ENCODE assay signal across 10 mouse cellular contexts in genomic region chr6:83118825-83119733, GRCm38 (mm10). TPM values are rescaled to one million over a fixed set of nuclear protein-coding genes. Genes with fewer than 3 reads are reported as not detected.
DNase-seq lines count a peak whose midpoint lies in the region; ATAC-seq and TF ChIP-seq lines count a peak whose summit lies in the region.
"Had no signal": no experiment of that assay in that cellular context is flagged by ENCODE, and none has a peak within 500 bp of the region (broad histone marks: within the 10 kb centered on the region; RNA-seq: fewer than 3 reads in every experiment).

No protein-coding gene starts in this region.

- peak overlapping the region; percentile 26; the same call in 1 of the 2 replicates for H3K9ac ChIP-seq in liver, embryonic 11.5 days (ENCODE audit: low read depth, low read length)
- no peak overlapping the region for H3K9ac ChIP-seq in liver, postnatal 0 days (replicated peaks)
- 0 out of 2 replicates have a peak overlapping the region, but pooled peaks have one; percentile 87 for H3K9ac ChIP-seq in embryonic facial prominence, embryonic 14.5 days (ENCODE audit: low read depth, low read length)
- peak overlapping the region; percentile 92 for H3K9ac ChIP-seq in midbrain, embryonic 13.5 days (replicated peaks)

- ATAC-seq in liver, embryonic 11.5 days (replicated peaks; ENCODE audit: low FRiP score): no peak
- ATAC-seq in liver, postnatal 0 days: no peak
- ATAC-seq in embryonic facial prominence, embryonic 14.5 days (ENCODE audit: low read depth): no peak
- ATAC-seq in midbrain, embryonic 13.5 days: no peak

- H3K4me1 ChIP-seq in liver, embryonic 11.5 days (replicated peaks; ENCODE audit: control insufficient read depth, insufficient read depth, low read length): peaks cover 45% of the 10 kb centered on the region
- peaks cover 46% of the 10 kb centered on the region for H3K4me1 ChIP-seq in liver, postnatal 0 days (ENCODE audit: insufficient read depth)
- H3K4me1 ChIP-seq in embryonic facial prominence, embryonic 14.5 days (ENCODE audit: control insufficient read depth, insufficient read depth, low read length): peaks cover 32% of the 10 kb centered on the region
- H3K4me1 ChIP-seq in midbrain, embryonic 13.5 days (replicated peaks): peaks cover 77% of the 10 kb centered on the region

- H3K4me3 ChIP-seq in liver, embryonic 11.5 days (ENCODE audit: low read depth, low read length): peak overlapping the region; percentile 85
- H3K4me3 ChIP-seq in liver, postnatal 0 days (ENCODE audit: low read depth, low read length): no peak overlapping the region
- H3K4me3 ChIP-seq in embryonic facial prominence, embryonic 14.5 days (ENCODE audit: low read depth, low read length): peak overlapping the region; percentile 70; the same call in 1 of the 2 replicates
- H3K4me3 ChIP-seq in midbrain, embryonic 13.5 days (replicated peaks): peak overlapping the region; percentile 74

- WGBS in liver, embryonic 11.5 days: 67% methylated on average over 14 of the region's 14 CpGs
- WGBS in liver, postnatal 0 days (ENCODE audit: insufficient replicate concordance): 72% methylated on average over 14 of the region's 14 CpGs
- WGBS in embryonic facial prominence, embryonic 14.5 days: 83% methylated on average over 14 of the region's 14 CpGs
- WGBS in midbrain, embryonic 13.5 days: 88% methylated on average over 14 of the region's 14 CpGs

- peak; percentile 22 to 62 for DNase-seq in adrenal gland, adult (ENCODE audit: inconsistent age in 2 of 2, low spot score in 1 of 2)
- no peak for DNase-seq in adrenal gland, postnatal 10 days
- DNase-seq in liver, embryonic 11.5 days (ENCODE audit: low spot score): no peak
- DNase-seq in liver, postnatal 0 days: no peak
- DNase-seq in embryonic facial prominence, embryonic 14.5 days (ENCODE audit: low spot score): no peak
- DNase-seq in testis, postnatal 10 days (ENCODE audit: low spot score): no peak
- no peak for DNase-seq in layer of hippocampus, postnatal 10 days (ENCODE audit: low spot score in 2 of 2)
- DNase-seq: right cerebral cortex, postnatal 14 days had no signal

- peaks cover 21% of the 10 kb centered on the region; the same call in 1 of the 2 replicates for H3K36me3 ChIP-seq in liver, embryonic 11.5 days (ENCODE audit: control insufficient read depth, insufficient read depth, low read length)
- peaks cover 11% of the 10 kb centered on the region for H3K36me3 ChIP-seq in liver, postnatal 0 days (replicated peaks; ENCODE audit: insufficient read depth, low read length)
- peaks cover 32% of the 10 kb centered on the region for H3K36me3 ChIP-seq in embryonic facial prominence, embryonic 14.5 days (ENCODE audit: control insufficient read depth, insufficient read depth, low read length)
- peaks cover 33% of the 10 kb centered on the region for H3K36me3 ChIP-seq in midbrain, embryonic 13.5 days

- peak overlapping the region; percentile 34 for H3K27ac ChIP-seq in liver, embryonic 11.5 days (ENCODE audit: low read depth, low read length)
- H3K27ac ChIP-seq in liver, postnatal 0 days (ENCODE audit: low read depth): no peak overlapping the region
- peak overlapping the region; percentile 39; the same call in 1 of the 2 replicates for H3K27ac ChIP-seq in embryonic facial prominence, embryonic 14.5 days (replicated peaks; ENCODE audit: low read depth, low read length)
- peak overlapping the region; percentile 9; the same call in 1 of the 2 replicates for H3K27ac ChIP-seq in midbrain, embryonic 13.5 days
- H3K27ac ChIP-seq: liver, embryonic 14.5 days had no signal

- H3K27me3 ChIP-seq in liver, embryonic 11.5 days (replicated peaks; ENCODE audit: control insufficient read depth, insufficient read depth, low read length): no peaks in the 10 kb centered on the region
- no peaks in the 10 kb centered on the region for H3K27me3 ChIP-seq in liver, postnatal 0 days (ENCODE audit: insufficient read depth, low read length)
- no peaks in the 10 kb centered on the region for H3K27me3 ChIP-seq in embryonic facial prominence, embryonic 14.5 days (replicated peaks; ENCODE audit: control insufficient read depth, insufficient read depth, low read length)
- no peaks in the 10 kb centered on the region for H3K27me3 ChIP-seq in midbrain, embryonic 13.5 days

- H3K9me3 ChIP-seq in liver, embryonic 11.5 days (ENCODE audit: control insufficient read depth, low read length): no peaks in the 10 kb centered on the region
- H3K9me3 ChIP-seq in liver, postnatal 0 days (ENCODE audit: low read length): no peaks in the 10 kb centered on the region
- no peaks in the 10 kb centered on the region for H3K9me3 ChIP-seq in embryonic facial prominence, embryonic 14.5 days (ENCODE audit: control insufficient read depth, low read length)
- H3K9me3 ChIP-seq in midbrain, embryonic 13.5 days: no peaks in the 10 kb centered on the region

- TF ChIP-seq EP300 in liver, postnatal 0 days (IDR thresholded peaks at IDR 0.05; ENCODE audit: low read depth): no peak

- TF ChIP-seq CTCF in liver, postnatal 0 days (IDR thresholded peaks at IDR 0.05; ENCODE audit: low read depth): no peak

- peak overlapping the region; percentile 100 for H3K4me2 ChIP-seq in liver, embryonic 11.5 days
- no peak overlapping the region for H3K4me2 ChIP-seq in liver, postnatal 0 days (ENCODE audit: low read depth, low read length)
- H3K4me2 ChIP-seq in embryonic facial prominence, embryonic 14.5 days (ENCODE audit: low read depth, low read length): peak overlapping the region; percentile 64; the same call in 1 of the 2 replicates
- peak overlapping the region; percentile 98 for H3K4me2 ChIP-seq in midbrain, embryonic 13.5 days (replicated peaks)

RNA-seq across cellular contexts. Expression of gene Wbp1, which starts 2.3 kb away (rescaled TPM):
- 10 to 100 TPM; 61.1 to 82.1 TPM for total RNA-seq in adrenal gland, postnatal 10 days (2021)
- 45.1 and 50.3 TPM in 2 replicates for polyA plus RNA-seq in liver, embryonic 11.5 days (2014; fragmentation: Nextera tagmentation; extraction: Ambion mirVana)
- 21.0 and 22.0 TPM in 2 replicates for polyA plus RNA-seq in liver, postnatal 0 days (2015; fragmentation: Nextera tagmentation; extraction: Ambion mirVana)
- polyA plus RNA-seq in embryonic facial prominence, embryonic 14.5 days (2014; fragmentation: Nextera tagmentation; extraction: Ambion mirVana): 61.8 and 82.1 TPM in 2 replicates
- 228 and 253 TPM in 2 replicates for polyA plus RNA-seq in midbrain, embryonic 13.5 days (2015; fragmentation: Nextera tagmentation; extraction: Ambion mirVana)
- 10 to 100 TPM; 68.6 to 72.7 TPM for total RNA-seq in layer of hippocampus, postnatal 10 days (2021)

RNA-seq across cellular contexts. Expression of gene Mogs, which starts 3.8 kb away (rescaled TPM):
- total RNA-seq in adrenal gland, postnatal 10 days (2021): 10 to 100 TPM; 42.7 to 48.9 TPM
- polyA plus RNA-seq in liver, embryonic 11.5 days (2014; fragmentation: Nextera tagmentation; extraction: Ambion mirVana): 88.9 and 89.6 TPM in 2 replicates
- 21.4 and 21.5 TPM in 2 replicates for polyA plus RNA-seq in liver, postnatal 0 days (2015; fragmentation: Nextera tagmentation; extraction: Ambion mirVana)
- polyA plus RNA-seq in embryonic facial prominence, embryonic 14.5 days (2014; fragmentation: Nextera tagmentation; extraction: Ambion mirVana): 48.7 and 49.3 TPM in 2 replicates
- 16.0 and 26.9 TPM in 2 replicates for polyA plus RNA-seq in midbrain, embryonic 13.5 days (2015; fragmentation: Nextera tagmentation; extraction: Ambion mirVana)
- 10 to 100 TPM; 27.7 to 30.3 TPM for total RNA-seq in layer of hippocampus, postnatal 10 days (2021)

RNA-seq across cellular contexts. Expression of gene Ino80b, which starts 6.2 kb away (rescaled TPM):
- 10 to 100 TPM; 20.7 to 25.7 TPM for total RNA-seq in adrenal gland, postnatal 10 days (2021)
- 15.8 and 17.6 TPM in 2 replicates for polyA plus RNA-seq in liver, embryonic 11.5 days (2014; fragmentation: Nextera tagmentation; extraction: Ambion mirVana)
- 5.1 and 5.7 TPM in 2 replicates for polyA plus RNA-seq in liver, postnatal 0 days (2015; fragmentation: Nextera tagmentation; extraction: Ambion mirVana)
- 13.6 and 14.1 TPM in 2 replicates for polyA plus RNA-seq in embryonic facial prominence, embryonic 14.5 days (2014; fragmentation: Nextera tagmentation; extraction: Ambion mirVana)
- polyA plus RNA-seq in midbrain, embryonic 13.5 days (2015; fragmentation: Nextera tagmentation; extraction: Ambion mirVana): 12.1 and 14.9 TPM in 2 replicates
- 10 to 100 TPM; 21.6 to 22.6 TPM for total RNA-seq in layer of hippocampus, postnatal 10 days (2021)

RNA-seq across cellular contexts. Expression of gene Mrpl53, which starts 10.2 kb away (rescaled TPM):
- total RNA-seq in adrenal gland, postnatal 10 days (2021): 100 to 1,000 TPM; 109 to 115 TPM
- 110 and 115 TPM in 2 replicates for polyA plus RNA-seq in liver, embryonic 11.5 days (2014; fragmentation: Nextera tagmentation; extraction: Ambion mirVana)
- polyA plus RNA-seq in liver, postnatal 0 days (2015; fragmentation: Nextera tagmentation; extraction: Ambion mirVana): 88.3 and 90.2 TPM in 2 replicates
- 136 and 145 TPM in 2 replicates for polyA plus RNA-seq in embryonic facial prominence, embryonic 14.5 days (2014; fragmentation: Nextera tagmentation; extraction: Ambion mirVana)
- 137 and 146 TPM in 2 replicates for polyA plus RNA-seq in midbrain, embryonic 13.5 days (2015; fragmentation: Nextera tagmentation; extraction: Ambion mirVana)
- 10 to 100 TPM; 55.6 to 58.1 TPM for total RNA-seq in layer of hippocampus, postnatal 10 days (2021)

RNA-seq across cellular contexts. Expression of gene Rtkn, which starts 16.2 kb away (rescaled TPM):
- 10 to 100 TPM; 10.9 to 19.8 TPM for total RNA-seq in adrenal gland, postnatal 10 days (2021)
- polyA plus RNA-seq in liver, embryonic 11.5 days (2014; fragmentation: Nextera tagmentation; extraction: Ambion mirVana): 14.7 and 15.4 TPM in 2 replicates
- 7.0 and 7.1 TPM in 2 replicates for polyA plus RNA-seq in liver, postnatal 0 days (2015; fragmentation: Nextera tagmentation; extraction: Ambion mirVana)
- 25.8 and 30.4 TPM in 2 replicates for polyA plus RNA-seq in embryonic facial prominence, embryonic 14.5 days (2014; fragmentation: Nextera tagmentation; extraction: Ambion mirVana)
- polyA plus RNA-seq in midbrain, embryonic 13.5 days (2015; fragmentation: Nextera tagmentation; extraction: Ambion mirVana): 16.5 and 18.8 TPM in 2 replicates
- total RNA-seq in layer of hippocampus, postnatal 10 days (2021): 10 to 100 TPM; 36.2 to 36.5 TPM

Comparison
In these comparisons a context has a peak if more than half of its experiments do, and no peak if none do; other contexts are left out.
1. DNase-seq: peak in adrenal gland, adult (2 of 2); none in adrenal gland, postnatal 10 days (single experiment), liver, embryonic 11.5 days (single experiment), liver, postnatal 0 days (single experiment), embryonic facial prominence, embryonic 14.5 days (single experiment), testis, postnatal 10 days (single experiment) and layer of hippocampus, postnatal 10 days (0 of 2).